Mouse (Mus musculus): Measurements from ENCODE around the gene Usmg5. TPM values are rescaled to one million over a fixed set of nuclear protein-coding genes. Genes with fewer than 3 reads are reported as not detected.

The Usmg5 gene
- polyA plus RNA-seq, 2 experiments = 671 to 1,208 TPM

DNA sequence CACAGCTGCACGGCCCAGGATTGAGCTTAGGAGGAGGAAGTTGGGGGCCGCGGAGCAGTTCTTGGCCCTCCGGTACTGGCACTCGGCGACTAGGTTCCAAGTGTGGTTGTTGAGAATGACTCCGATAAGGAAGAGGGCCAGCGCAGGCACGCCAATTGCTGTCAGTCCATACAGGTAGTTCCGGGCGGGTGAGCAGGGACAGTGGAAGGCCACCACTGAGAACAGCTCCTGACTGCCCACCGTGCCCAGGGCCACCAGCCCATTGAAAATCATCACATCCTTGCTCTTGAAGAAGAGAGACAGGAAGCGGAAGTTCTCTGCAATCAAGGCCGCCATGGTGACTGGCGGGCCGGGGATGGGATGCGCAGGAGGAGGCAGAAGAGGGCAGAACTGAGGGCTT, 45.1 kb upstream of the Usmg5 start:
- H3K36me3 ChIP-seq (ENCODE audit: control insufficient read depth, insufficient read depth, low read length) = peaks cover 36% of the 10 kb centered on the region
- no peak overlapping the region for H3K4me2 ChIP-seq (replicated peaks; ENCODE audit: low read depth, low read length, severe bottlenecking)
- H3K9me3 ChIP-seq (ENCODE audit: control insufficient read depth, low read length) = no peaks in the 10 kb centered on the region
- no peak for TF ChIP-seq POLR2A (IDR thresholded peaks at IDR 0.05; ENCODE audit: borderline replicate concordance, extremely low read depth, insufficient read depth, insufficient read length)
- ATAC-seq (ENCODE audit: low FRiP score, low read depth) (no peak), DNase-seq (ENCODE audit: low spot score) (no peak)
- H3K4me3 ChIP-seq (replicated peaks; ENCODE audit: low read length) = no peak overlapping the region
- 93% methylated on average over 17 of the region's 17 CpGs for WGBS
- H3K4me1 ChIP-seq (ENCODE audit: control insufficient read depth, insufficient read depth, low read length) = peaks cover 21% of the 10 kb centered on the region
- no peaks in the 10 kb centered on the region for H3K27me3 ChIP-seq (ENCODE audit: control insufficient read depth, insufficient read depth, low read length)
- H3K27ac ChIP-seq (replicated peaks; ENCODE audit: low read depth, low read length) = no peak overlapping the region
- H3K9ac ChIP-seq (ENCODE audit: low read depth, low read length, severe bottlenecking) = no peak overlapping the region

DNA sequence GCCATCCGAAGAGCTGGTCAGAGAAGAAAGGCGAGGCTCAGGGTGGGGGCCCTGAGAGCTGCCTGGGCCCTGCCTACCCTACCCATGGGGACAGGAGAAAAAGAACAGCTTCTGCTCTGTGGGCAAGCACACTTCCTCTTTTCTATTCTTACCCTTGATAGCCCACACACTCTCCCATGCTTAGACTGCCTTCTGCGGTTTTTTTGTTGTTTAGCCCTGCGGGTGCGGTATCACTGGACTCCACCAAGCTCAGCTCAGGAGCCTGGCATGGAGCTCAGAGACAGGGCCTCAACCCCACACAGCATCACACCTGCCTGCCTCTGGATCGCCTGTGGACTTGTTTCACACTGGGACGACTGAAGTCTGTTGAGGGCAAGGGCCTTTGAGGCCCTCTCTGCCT, 42.7 kb upstream of the Usmg5 start:
- no peak overlapping the region for H3K4me2 ChIP-seq (replicated peaks; ENCODE audit: low read depth, low read length, severe bottlenecking)
- 92% methylated on average over 7 of the region's 7 CpGs for WGBS
- H3K4me1 ChIP-seq (ENCODE audit: control insufficient read depth, insufficient read depth, low read length) = peaks cover 13% of the 10 kb centered on the region
- H3K9me3 ChIP-seq (ENCODE audit: control insufficient read depth, low read length) = no peaks in the 10 kb centered on the region
- H3K36me3 ChIP-seq (ENCODE audit: control insufficient read depth, insufficient read depth, low read length) = peaks cover 60% of the 10 kb centered on the region
- DNase-seq (ENCODE audit: low spot score) = no peak
- H3K9ac ChIP-seq (ENCODE audit: low read depth, low read length, severe bottlenecking) = no peak overlapping the region
- no peaks in the 10 kb centered on the region for H3K27me3 ChIP-seq (ENCODE audit: control insufficient read depth, insufficient read depth, low read length)
- H3K4me3 ChIP-seq (replicated peaks; ENCODE audit: low read length) = no peak overlapping the region
- no peak for ATAC-seq (ENCODE audit: low FRiP score, low read depth)
- TF ChIP-seq POLR2A (IDR thresholded peaks at IDR 0.05; ENCODE audit: borderline replicate concordance, extremely low read depth, insufficient read depth, insufficient read length) = no peak
- no peak overlapping the region for H3K27ac ChIP-seq (replicated peaks; ENCODE audit: low read depth, low read length)

DNA sequence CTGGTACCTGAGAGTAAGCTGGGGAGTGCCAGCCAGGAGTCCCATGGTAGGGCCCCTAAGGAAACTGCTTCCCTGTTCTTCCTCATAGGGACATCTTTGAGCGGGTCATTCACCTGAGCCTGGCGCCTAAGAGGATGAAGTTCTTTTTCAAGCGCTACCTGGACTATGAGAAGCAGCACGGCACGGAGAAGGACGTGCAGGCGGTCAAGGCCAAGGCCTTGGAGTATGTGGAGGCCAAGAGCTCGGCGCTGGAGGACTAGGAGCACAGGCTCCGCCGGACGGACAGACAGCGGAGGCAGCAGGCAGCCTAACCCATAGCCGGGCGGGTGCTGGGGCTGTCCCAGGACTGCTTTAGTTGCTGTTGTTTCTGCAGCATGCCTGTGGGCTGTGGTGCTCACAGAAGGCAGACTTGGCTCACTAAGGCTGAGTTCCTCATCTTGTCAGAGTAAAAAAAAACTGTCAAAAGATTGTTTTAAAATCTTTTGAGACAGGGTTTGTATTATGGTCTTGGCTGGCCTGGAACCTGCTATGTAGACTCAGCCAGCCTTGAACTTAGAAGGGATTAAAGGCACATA, 40.2 kb upstream of the Usmg5 start:
- no peaks in the 10 kb centered on the region for H3K9me3 ChIP-seq (ENCODE audit: control insufficient read depth, low read length)
- ATAC-seq (ENCODE audit: low FRiP score, low read depth) = no peak
- no peaks in the 10 kb centered on the region for H3K4me1 ChIP-seq (ENCODE audit: control insufficient read depth, insufficient read depth, low read length)
- TF ChIP-seq POLR2A (IDR thresholded peaks at IDR 0.05; ENCODE audit: borderline replicate concordance, extremely low read depth, insufficient read depth, insufficient read length) = no peak
- no peak overlapping the region for H3K4me3 ChIP-seq (replicated peaks; ENCODE audit: low read length)
- no peak overlapping the region for H3K27ac ChIP-seq (replicated peaks; ENCODE audit: low read depth, low read length)
- no peak for DNase-seq (ENCODE audit: low spot score)
- H3K9ac ChIP-seq (ENCODE audit: low read depth, low read length, severe bottlenecking) = no peak overlapping the region
- no peaks in the 10 kb centered on the region for H3K27me3 ChIP-seq (ENCODE audit: control insufficient read depth, insufficient read depth, low read length)
- H3K4me2 ChIP-seq (replicated peaks; ENCODE audit: low read depth, low read length, severe bottlenecking) = no peak overlapping the region
- 95% methylated on average over 15 of the region's 15 CpGs for WGBS
- peaks cover 83% of the 10 kb centered on the region for H3K36me3 ChIP-seq (ENCODE audit: control insufficient read depth, insufficient read depth, low read length)

DNA sequence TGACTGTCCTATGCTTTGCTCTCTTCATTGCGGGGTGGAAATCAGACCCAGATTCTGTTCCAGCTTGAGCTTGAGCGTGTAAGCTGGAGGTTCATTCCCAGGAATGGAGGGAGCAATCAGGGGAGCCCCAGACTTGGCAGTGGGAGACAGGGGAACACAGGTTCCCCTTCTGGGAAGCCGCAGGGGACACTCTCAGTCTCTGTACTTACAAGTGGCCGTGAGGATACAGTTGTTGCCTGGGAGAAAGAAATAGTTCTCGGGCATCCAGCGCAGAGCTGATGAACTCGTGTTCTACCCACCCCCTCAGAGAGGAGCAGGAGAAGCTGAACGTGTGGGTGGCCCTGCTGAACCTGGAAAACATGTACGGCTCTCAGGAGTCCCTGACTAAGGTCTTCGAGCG, 38.4 kb upstream of the Usmg5 start:
- Histone ChIP-seq H3K27ac (replicated peaks; ENCODE audit: low read depth, low read length) (no peak overlapping the region), H3K9me3 (ENCODE audit: control insufficient read depth, low read length) (no peaks in the 10 kb centered on the region), H3K4me2 (replicated peaks; ENCODE audit: low read depth, low read length, severe bottlenecking) (no peak overlapping the region), H3K9ac (ENCODE audit: low read depth, low read length, severe bottlenecking) (no peak overlapping the region), H3K4me3 (replicated peaks; ENCODE audit: low read length) (no peak overlapping the region), H3K4me1 (ENCODE audit: control insufficient read depth, insufficient read depth, low read length) (no peaks in the 10 kb centered on the region), H3K27me3 (ENCODE audit: control insufficient read depth, insufficient read depth, low read length) (no peaks in the 10 kb centered on the region), H3K36me3 (ENCODE audit: control insufficient read depth, insufficient read depth, low read length) (peaks cover 92% of the 10 kb centered on the region)
- DNase-seq (ENCODE audit: low spot score) (no peak), ATAC-seq (ENCODE audit: low FRiP score, low read depth) (no peak)
- TF ChIP-seq POLR2A (IDR thresholded peaks at IDR 0.05; ENCODE audit: borderline replicate concordance, extremely low read depth, insufficient read depth, insufficient read length) = no peak
- WGBS = 89% methylated on average over 11 of the region's 11 CpGs

DNA sequence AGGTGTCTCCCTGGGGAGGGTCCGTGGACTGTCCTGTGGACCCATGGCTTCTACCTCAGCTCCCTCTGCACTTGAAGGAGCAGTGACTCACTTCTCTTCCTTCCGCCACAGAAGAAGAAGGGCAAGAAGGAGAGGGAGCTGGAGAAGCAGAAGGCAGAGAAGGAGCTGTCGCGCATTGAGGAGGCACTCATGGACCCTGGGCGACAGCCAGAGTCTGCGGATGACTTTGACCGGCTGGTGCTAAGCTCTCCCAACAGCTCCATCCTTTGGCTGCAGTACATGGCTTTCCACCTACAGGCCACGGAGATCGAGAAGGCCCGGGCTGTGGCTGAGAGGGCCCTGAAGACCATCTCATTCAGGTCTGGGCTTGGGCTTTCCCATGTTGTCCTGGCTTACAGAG, 37.7 kb upstream of the Usmg5 start:
- WGBS = 93% methylated on average over 10 of the region's 10 CpGs
- Histone ChIP-seq H3K4me1 (ENCODE audit: control insufficient read depth, insufficient read depth, low read length) (no peaks in the 10 kb centered on the region), H3K9ac (ENCODE audit: low read depth, low read length, severe bottlenecking) (no peak overlapping the region), H3K4me2 (replicated peaks; ENCODE audit: low read depth, low read length, severe bottlenecking) (no peak overlapping the region), H3K9me3 (ENCODE audit: control insufficient read depth, low read length) (no peaks in the 10 kb centered on the region), H3K4me3 (replicated peaks; ENCODE audit: low read length) (no peak overlapping the region), H3K36me3 (ENCODE audit: control insufficient read depth, insufficient read depth, low read length) (peaks cover 93% of the 10 kb centered on the region), H3K27me3 (ENCODE audit: control insufficient read depth, insufficient read depth, low read length) (no peaks in the 10 kb centered on the region), H3K27ac (replicated peaks; ENCODE audit: low read depth, low read length) (no peak overlapping the region)
- TF ChIP-seq POLR2A (IDR thresholded peaks at IDR 0.05; ENCODE audit: borderline replicate concordance, extremely low read depth, insufficient read depth, insufficient read length) = no peak
- DNase-seq (ENCODE audit: low spot score) = no peak
- no peak for ATAC-seq (ENCODE audit: low FRiP score, low read depth)

DNA sequence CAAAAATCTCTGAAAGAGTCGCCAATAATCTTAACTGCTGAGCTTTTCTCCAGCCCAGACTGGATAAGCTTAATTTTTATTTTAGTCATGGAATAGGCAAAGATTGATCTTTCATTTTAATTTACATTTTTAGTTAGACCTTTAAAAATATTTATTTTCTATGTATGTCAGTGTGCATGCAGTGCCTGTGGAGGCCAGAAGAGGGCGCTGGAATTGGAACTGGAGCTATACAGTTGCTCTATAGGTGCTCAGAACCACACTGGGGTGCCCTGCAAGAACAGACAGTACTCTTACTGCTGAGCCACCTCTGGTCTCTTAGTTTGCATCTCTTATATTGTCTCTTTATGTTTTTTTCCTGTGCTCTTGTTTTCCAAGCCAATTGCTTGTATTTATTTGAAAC, 32.4 kb upstream of the Usmg5 start:
- DNase-seq (ENCODE audit: low spot score) = peak; percentile 49

More for the DNA sequence above, 32.4 kb upstream of the Usmg5 start:
- no peaks in the 10 kb centered on the region for H3K27me3 ChIP-seq (ENCODE audit: control insufficient read depth, insufficient read depth, low read length)
- no peaks in the 10 kb centered on the region for H3K4me1 ChIP-seq (ENCODE audit: control insufficient read depth, insufficient read depth, low read length)
- TF ChIP-seq POLR2A (IDR thresholded peaks at IDR 0.05; ENCODE audit: borderline replicate concordance, extremely low read depth, insufficient read depth, insufficient read length) = no peak
- no peak overlapping the region for H3K4me3 ChIP-seq (replicated peaks; ENCODE audit: low read length)
- peaks cover 77% of the 10 kb centered on the region for H3K36me3 ChIP-seq (ENCODE audit: control insufficient read depth, insufficient read depth, low read length)
- WGBS = 35% methylated on average over 2 of the region's 2 CpGs
- no peak overlapping the region for H3K4me2 ChIP-seq (replicated peaks; ENCODE audit: low read depth, low read length, severe bottlenecking)
- no peak overlapping the region for H3K9ac ChIP-seq (ENCODE audit: low read depth, low read length, severe bottlenecking)
- ATAC-seq (ENCODE audit: low FRiP score, low read depth) = no peak
- no peaks in the 10 kb centered on the region for H3K9me3 ChIP-seq (ENCODE audit: control insufficient read depth, low read length)
- H3K27ac ChIP-seq (replicated peaks; ENCODE audit: low read depth, low read length) = no peak overlapping the region

All from limb, embryonic 14.5 days (tissue).